Mouse (Mus musculus) right cerebral cortex, postnatal 14 days (tissue): Measurements from ENCODE around the gene Gadd45b.

ENCODE experiments used
- DNase-seq: peaks from one replicate; pipeline ENCODE4 v3.0.0; 2022

Gene Gadd45b

GRCm38 (mm10) chr10:80936135-80936809 is 6.4 kb downstream of the Gadd45b start:
- peak; percentile 55 for DNase-seq

DNA sequence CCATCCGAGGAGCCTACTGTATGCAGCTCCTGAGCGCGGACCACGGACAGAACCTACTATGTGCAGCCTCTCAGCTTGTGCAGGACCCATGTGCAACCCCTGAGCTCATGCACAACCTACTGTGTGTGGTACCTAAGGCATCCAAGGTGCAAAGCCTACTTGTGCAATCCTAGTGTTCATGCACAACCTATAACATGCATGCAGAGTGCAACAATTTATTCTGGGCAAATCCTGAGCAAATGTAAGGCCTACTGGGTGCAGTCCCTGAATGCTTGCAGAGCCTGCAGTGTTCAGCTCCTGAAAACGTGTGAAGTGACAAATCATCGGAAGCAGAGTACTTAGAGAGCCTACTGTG is 6.9 kb downstream of the Gadd45b start:
- no peak for DNase-seq

DNA sequence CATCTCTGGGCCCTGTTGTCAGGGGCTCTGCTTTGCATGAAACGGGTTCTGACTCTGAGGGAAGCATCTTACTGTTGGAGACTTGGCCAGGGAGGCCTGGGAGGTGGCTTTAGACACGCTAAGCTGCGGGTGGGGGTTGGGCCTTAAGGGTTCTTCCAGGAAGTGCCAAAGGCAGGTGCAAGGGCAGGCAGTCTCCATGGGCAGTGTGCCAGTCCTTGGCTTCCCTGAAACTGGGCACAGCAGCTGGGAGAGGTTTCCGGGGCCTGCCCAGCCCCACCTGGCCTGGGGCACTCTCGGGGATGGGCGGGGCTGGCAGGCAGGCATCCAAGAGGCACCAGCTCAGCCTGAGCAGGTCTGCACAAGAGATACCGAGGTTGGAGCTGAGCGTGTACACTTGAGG is 7.8 kb downstream of the Gadd45b start:
- no peak for DNase-seq

DNA sequence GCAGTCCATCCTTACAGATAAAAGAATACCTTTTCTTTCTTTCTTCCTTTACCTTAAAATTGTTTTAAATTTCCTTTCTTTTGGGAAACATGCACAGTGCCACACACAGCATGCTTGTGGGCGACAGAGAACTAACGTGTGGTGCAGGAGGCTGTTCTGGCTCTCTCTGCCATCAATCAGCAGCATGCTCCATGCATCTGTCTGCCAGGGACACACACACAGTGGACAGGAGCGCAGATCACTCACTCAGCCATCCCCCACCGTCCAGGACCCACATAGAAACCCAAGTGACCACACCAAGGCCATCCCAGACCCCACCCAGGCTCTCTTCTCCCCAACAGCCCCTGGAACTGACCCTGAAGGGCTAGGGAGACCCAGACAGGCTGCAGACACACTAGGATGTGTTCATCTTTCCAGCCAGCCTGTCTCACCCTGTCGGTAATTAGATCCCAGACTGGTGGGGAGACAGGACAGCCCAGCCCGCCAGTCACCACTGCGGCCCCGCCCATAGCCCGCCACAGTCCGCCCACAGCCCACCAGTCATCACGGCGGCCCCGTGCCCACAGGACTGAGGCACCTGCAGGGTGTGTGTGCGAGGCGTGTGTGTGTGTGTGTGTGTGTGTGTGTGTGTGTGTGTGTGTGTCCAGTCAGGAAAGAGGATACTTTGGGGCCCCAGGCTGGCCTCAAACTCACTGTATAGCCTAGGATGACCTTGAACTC is 9.1 kb downstream of the Gadd45b start:
- DNase-seq: peak; percentile 37

DNA sequence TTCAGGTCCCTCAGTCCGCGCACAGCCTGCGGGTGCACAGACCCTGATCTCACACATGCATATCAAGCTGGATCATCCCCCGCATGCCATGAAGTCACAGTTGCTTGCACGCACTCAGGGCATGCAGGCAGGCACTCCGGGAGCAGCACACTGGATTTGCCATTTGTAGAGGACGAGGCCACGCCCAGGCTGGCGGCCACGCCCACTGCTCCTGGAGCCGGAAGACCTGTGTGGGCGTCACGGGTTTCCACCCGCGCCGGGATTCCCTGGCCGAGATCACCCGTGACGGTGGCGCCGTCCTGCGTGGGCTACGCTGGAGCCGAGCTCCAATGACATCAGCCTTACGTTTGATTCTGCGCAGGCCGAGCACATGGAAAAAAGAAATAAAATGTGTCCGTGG is 9.8 kb downstream of the Gadd45b start:
- DNase-seq: peak; percentile 81

GRCm38 (mm10) chr10:80940320-80940987 is 10.6 kb downstream of the Gadd45b start:
- DNase-seq: no peak

- DNase-seq: no peak
Observed at GRCm38 (mm10) chr10:80940988-80941347, 11.1 kb downstream of the Gadd45b start.

- no peak for DNase-seq
Observed at GRCm38 (mm10) chr10:80942919-80943318, 13.0 kb downstream of the Gadd45b start.

DNA sequence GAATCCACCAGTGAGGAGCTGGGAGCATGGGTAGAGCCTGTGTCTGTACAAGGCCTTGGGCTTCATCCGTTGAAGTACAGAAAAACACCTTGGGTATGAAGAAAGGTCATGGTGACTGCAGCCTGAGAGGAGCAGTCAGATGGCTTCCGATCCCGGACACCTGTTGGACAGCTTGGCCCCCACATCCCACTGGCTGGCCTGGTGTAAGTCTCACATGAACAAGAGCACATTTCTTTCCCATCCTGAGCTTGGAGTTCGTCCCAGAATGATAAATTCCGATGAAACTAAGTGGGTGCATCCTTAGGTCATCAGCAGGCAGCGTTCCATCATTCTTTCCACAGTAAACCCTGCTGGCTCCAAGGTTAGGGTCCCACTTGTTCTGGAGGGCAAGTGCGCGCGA is 13.8 kb downstream of the Gadd45b start:
- no peak for DNase-seq

- DNase-seq: no peak
Observed at GRCm38 (mm10) chr10:80944231-80944630, 14.4 kb downstream of the Gadd45b start.

DNA sequence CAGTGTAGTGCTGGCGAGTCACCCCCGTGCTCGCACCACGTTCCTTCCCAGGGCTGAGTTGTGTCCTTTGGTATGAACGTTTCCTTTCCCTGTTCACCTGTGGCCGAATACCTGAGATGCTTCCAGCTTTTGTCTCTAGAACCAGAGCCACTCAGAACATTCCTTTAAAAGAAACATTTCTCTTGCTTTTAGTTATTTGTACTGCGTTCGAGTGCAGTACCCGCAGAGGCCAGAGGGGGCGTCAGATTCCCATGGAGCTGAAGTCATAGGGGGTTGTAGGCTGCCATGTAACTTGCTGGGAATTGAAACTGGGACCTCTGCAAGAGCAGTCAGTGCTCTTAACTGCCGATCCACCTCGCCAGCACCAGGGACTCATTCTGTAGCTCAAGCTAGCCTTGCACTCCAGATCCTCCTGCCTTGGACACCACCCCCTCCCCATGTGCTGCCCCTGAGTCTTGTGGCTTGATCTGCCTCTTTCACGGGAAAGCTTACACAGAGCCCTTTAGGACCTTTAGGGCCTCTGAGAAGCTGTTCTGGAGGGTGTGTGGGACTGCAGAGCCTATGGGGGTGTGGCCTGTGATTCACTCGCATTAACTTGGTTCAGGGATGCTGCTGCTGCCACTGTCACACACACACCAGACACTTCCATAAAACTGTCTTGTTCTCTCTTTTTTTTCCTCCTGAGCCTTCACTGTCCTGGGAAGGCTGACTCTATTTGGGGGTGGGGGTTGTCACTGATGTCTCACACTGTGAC is 17.0 kb downstream of the Gadd45b start:
- no peak for DNase-seq

- peak; percentile 35 for DNase-seq
Observed at GRCm38 (mm10) chr10:80947802-80948201, 17.9 kb downstream of the Gadd45b start.

DNA sequence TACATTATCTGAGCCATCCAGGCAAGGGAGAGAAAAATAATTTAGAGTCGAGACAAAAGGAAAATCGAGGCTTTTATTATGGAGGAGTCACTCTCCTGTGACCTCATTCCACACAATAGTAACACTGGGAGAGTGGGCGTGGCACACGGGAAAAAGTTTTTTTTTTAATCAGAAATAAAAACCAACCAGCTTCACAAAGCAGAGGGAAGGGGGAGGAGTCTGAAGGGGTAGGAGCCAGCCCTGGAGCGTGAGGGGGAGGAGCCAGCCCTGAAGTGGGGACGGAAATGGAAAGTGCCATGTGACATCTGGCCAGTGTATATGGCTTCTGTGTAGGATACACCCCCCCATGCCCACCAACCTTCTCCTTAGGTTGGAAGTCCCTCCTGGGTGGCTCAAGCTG is 18.7 kb downstream of the Gadd45b start:
- no peak for DNase-seq

GRCm38 (mm10) chr10:80949081-80949480 is 19.2 kb downstream of the Gadd45b start:
- no peak for DNase-seq

GRCm38 (mm10) chr10:80950314-80950713 is 20.4 kb downstream of the Gadd45b start:
- DNase-seq: no peak

DNA sequence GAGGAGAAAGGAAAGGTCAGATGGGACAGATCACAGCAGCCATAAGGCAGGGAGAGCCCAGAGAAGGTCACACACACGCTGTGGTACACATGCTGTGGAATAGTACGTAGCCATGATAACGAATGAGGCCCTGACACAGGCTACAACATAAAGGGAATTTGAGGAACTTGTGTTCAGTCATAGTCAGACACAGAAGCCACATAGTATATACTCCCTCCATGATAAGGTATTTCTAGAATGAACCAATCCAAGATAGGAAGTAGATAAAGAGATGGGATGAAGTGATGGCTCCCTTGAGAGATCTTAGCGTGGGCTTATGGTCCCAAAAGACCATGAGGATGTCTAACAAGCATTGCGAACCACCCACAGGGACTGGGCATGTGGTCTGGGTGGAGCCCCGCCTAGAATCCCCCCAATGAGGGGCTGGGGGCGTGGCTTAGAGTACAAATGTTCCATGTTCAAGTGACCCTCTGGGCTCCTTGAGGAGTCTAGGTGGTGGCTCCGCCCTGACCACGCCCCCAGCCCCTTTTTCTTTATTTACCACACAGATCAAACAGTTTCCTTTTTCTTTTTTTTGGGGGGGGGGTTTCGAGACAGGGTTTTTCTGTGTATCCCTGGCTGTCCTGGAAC is 22.0 kb downstream of the Gadd45b start:
- DNase-seq: no peak

GRCm38 (mm10) chr10:80952449-80952848 is 22.6 kb downstream of the Gadd45b start:
- DNase-seq: no peak

GRCm38 (mm10) chr10:80954415-80954814 is 24.5 kb downstream of the Gadd45b start:
- DNase-seq: no peak

- DNase-seq: no peak
Observed at GRCm38 (mm10) chr10:80954843-80955242, 25.0 kb downstream of the Gadd45b start.

DNA sequence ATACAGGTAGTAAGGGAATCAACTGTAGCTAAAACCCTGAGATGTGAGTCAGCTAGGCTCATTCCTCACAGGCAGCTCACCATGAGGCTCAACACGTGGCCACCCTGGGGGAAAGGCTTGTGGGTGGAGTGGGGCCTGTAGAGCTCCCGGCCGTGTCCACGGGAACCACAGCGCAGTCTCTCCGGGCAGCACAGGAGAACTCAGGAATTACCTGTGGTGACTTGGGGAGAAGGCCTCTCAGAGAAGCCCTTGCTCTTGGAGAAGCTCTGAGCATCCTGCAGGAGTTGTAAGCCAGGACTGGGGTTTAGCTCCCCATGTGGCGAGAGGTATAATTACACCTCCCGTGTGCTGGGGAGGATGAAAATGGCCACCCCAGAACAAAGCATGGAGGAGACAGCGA is 25.7 kb downstream of the Gadd45b start:
- peak; percentile 56 for DNase-seq

GRCm38 (mm10) chr10:80956385-80956784 is 26.5 kb downstream of the Gadd45b start:
- DNase-seq: no peak

DNA sequence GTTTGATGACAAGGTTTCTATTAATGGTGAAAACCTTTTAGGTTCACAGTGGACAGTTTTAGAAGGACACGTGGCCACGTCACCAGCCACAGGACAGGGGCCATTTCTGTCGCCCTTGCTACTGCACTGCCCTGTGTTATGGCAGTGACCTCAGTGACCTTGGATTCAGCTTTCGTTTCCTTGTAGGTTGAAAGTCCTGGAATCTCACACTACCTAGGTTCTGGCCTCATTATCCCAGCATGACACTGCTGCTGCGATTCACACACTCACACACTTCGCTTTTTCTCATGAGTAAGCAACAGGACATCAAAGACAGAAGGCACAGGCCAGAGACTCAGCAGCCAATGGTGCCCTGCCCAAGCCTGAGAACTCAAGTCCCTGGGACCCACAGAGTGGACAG is 27.0 kb downstream of the Gadd45b start:
- DNase-seq: no peak

DNA sequence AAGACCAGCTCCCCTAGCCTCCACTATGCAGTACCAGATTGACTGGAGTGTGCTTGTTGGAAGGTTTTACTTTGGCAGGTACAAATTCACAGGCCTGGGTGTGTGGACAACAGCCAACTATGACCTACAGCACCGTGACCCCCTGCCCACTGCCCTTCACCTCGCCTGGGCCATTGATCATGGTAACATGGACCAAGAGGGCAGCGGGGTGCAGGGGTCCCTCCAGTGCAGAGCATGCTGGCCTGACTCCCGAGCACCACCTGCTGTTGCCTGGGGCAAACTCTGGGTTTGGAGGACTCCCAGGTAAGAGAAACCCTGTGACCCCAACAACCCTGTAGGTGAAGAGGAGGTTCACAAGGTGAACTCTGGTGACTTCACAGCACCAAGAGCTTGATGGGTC is 27.9 kb downstream of the Gadd45b start:
- no peak for DNase-seq
